Mouse (Mus musculus): Measurements from ENCODE around the gene Lpcat2. TPM values are rescaled to one million over a fixed set of nuclear protein-coding genes. Genes with fewer than 3 reads are reported as not detected.
"Not testable (repeated sequence)": the region's sequence is repeated elsewhere in the genome, so short reads cannot be mapped to it uniquely, and the experiment has no call there.

Lpcat2 gene
- total RNA-seq, 2 experiments from 2014 or later: 1.0 to 1.6 TPM

GRCm38 (mm10) chr8:92851381-92851780, 3.8 kb upstream of the Lpcat2 start:
- intact Hi-C loops (cut with DNase I): no loop called here
- no peak for DNase-seq (ENCODE audit: low spot score)

GRCm38 (mm10) chr8:92853188-92853983, 1.8 kb upstream of the Lpcat2 start:
- intact Hi-C loops (cut with DNase I): no loop called here
- no peak for DNase-seq (ENCODE audit: low spot score)

- no peak for DNase-seq (ENCODE audit: low spot score)
- intact Hi-C loops (cut with DNase I): no loop called here
Observed at GRCm38 (mm10) chr8:92854673-92855072, 466 bp upstream of the Lpcat2 start.

GRCm38 (mm10) chr8:92856273-92856986, 1.3 kb downstream of the Lpcat2 start:
- intact Hi-C loops (cut with DNase I): no loop called here
- DNase-seq (ENCODE audit: low spot score): no peak

- DNase-seq (ENCODE audit: low spot score): no peak
- intact Hi-C loops (cut with DNase I): no loop called here
Observed at GRCm38 (mm10) chr8:92858475-92859182, 3.5 kb downstream of the Lpcat2 start.

- DNase-seq (ENCODE audit: low spot score): no peak
- intact Hi-C loops (cut with DNase I): no loop called here
Observed at GRCm38 (mm10) chr8:92861977-92862376, 6.8 kb downstream of the Lpcat2 start.

GRCm38 (mm10) chr8:92870281-92870680, 15.1 kb downstream of the Lpcat2 start:
- intact Hi-C loops (cut with DNase I): no loop called here
- DNase-seq (ENCODE audit: low spot score): no peak

- intact Hi-C loops (cut with DNase I): no loop called here
- DNase-seq (ENCODE audit: low spot score): no peak
Observed at GRCm38 (mm10) chr8:92872063-92872759, 17.1 kb downstream of the Lpcat2 start.

- DNase-seq (ENCODE audit: low spot score): no peak
- intact Hi-C loops (cut with DNase I): no loop called here
Observed at GRCm38 (mm10) chr8:92875795-92876194, 20.7 kb downstream of the Lpcat2 start.

- intact Hi-C loops (cut with DNase I): loop anchor here (5.0 kb wide), 1 partner anchor 44 kb away; no protein-coding TSS in a partner anchor
- no peak for DNase-seq (ENCODE audit: low spot score)
Observed at GRCm38 (mm10) chr8:92881247-92881646, 26.1 kb downstream of the Lpcat2 start.

GRCm38 (mm10) chr8:92883771-92884170, 28.6 kb downstream of the Lpcat2 start:
- DNase-seq (ENCODE audit: low spot score): no peak
- intact Hi-C loops (cut with DNase I): loop anchor here (1.0 to 5.0 kb wide), 3 partner anchors 46 to 113 kb away; no protein-coding TSS in a partner anchor

GRCm38 (mm10) chr8:92892216-92892615, 37.1 kb downstream of the Lpcat2 start:
- DNase-seq (ENCODE audit: low spot score); intact Hi-C loops (cut with DNase I): not testable (repeated sequence)

GRCm38 (mm10) chr8:92893870-92894269, 38.7 kb downstream of the Lpcat2 start:
- no peak for DNase-seq (ENCODE audit: low spot score)

GRCm38 (mm10) chr8:92895053-92895452, 39.9 kb downstream of the Lpcat2 start:
- intact Hi-C loops (cut with DNase I): no loop called here

More at GRCm38 (mm10) chr8:92893870-92894269, 38.7 kb downstream of the Lpcat2 start:
- intact Hi-C loops (cut with DNase I): no loop called here

GRCm38 (mm10) chr8:92896056-92896455, 40.9 kb downstream of the Lpcat2 start:
- no peak for DNase-seq (ENCODE audit: low spot score)
- intact Hi-C loops (cut with DNase I): no loop called here

More at GRCm38 (mm10) chr8:92895053-92895452, 39.9 kb downstream of the Lpcat2 start:
- no peak for DNase-seq (ENCODE audit: low spot score)

GRCm38 (mm10) chr8:92896611-92897010, 41.5 kb downstream of the Lpcat2 start:
- DNase-seq (ENCODE audit: low spot score): no peak
- intact Hi-C loops (cut with DNase I): no loop called here

GRCm38 (mm10) chr8:92897794-92898193, 42.7 kb downstream of the Lpcat2 start:
- no peak for DNase-seq (ENCODE audit: low spot score)
- intact Hi-C loops (cut with DNase I): no loop called here

GRCm38 (mm10) chr8:92899590-92899989, 44.5 kb downstream of the Lpcat2 start:
- DNase-seq (ENCODE audit: low spot score): no peak
- intact Hi-C loops (cut with DNase I): no loop called here

GRCm38 (mm10) chr8:92901107-92901506, 46.0 kb downstream of the Lpcat2 start, which contains the start of gene Capns2:
TSS of gene Capns2 (plus strand) at chr8:92901407.
- intact Hi-C loops (cut with DNase I): no loop called here
- no peak for DNase-seq (ENCODE audit: low spot score)

GRCm38 (mm10) chr8:92902981-92903380, 47.8 kb downstream of the Lpcat2 start:
- DNase-seq (ENCODE audit: low spot score): no peak
- intact Hi-C loops (cut with DNase I): no loop called here
